Mouse (Mus musculus) retina, postnatal 7 days (tissue): ENCODE measurements around the gene Foxd2.
A peak's percentile ranks its signal among the peaks of the same experiment; 100 is the strongest.

ENCODE experiments used
- DNase-seq: peaks from one replicate; pipeline ENCODE4 v3.0.0-alpha.2; 2012; ENCODE audit warnings: low read depth, low spot score

Gene Foxd2

DNA sequence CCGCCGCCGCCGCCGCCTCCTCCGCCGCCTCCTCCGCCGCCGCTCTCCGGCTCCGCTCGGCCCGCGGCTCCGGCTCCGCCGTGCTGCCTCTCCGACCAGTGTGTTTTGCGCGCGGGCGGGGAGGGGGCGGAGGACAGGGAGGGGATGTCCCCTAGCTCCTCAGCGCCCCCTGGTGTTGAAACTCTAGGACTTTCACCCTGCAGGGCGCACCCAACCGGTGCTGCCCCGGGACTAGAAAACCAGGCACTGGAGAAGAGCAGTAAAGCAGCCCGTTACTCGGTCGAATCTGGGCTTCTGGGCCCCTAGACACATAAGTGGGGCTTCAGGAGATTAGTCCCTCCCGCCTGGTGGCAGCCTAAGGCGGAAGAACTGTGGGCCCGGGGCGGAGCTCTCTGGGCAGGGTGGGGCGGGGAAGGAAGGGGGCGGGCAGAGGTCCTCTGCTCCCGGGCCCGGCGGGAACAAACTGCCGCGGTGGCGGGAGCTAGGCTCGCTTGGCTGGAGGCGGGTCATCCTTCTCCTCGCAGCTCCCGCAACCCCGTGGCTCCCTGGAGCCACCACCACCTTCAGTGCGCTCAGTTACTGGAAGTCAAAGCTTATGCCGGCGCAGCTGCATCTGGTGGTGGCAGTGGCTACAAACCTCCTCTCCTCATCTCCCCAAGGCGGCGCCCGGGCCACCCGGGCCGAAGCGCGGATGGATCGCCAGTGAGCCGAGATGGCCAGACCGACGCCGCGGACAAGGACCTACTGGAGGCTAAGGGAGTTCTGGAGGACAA lies at the start of gene Foxd2:
Foxd2 (minus strand) TSS at position 45 of the 773 bp plus-strand sequence.
- DNase-seq = peak; percentile 86

- no peak for DNase-seq
Measured at GRCm38 (mm10) chr4:114958231-114958630, 49.6 kb upstream of the Foxd2 start.

- DNase-seq = no peak
Measured at GRCm38 (mm10) chr4:114957403-114957802, 48.7 kb upstream of the Foxd2 start.

DNA sequence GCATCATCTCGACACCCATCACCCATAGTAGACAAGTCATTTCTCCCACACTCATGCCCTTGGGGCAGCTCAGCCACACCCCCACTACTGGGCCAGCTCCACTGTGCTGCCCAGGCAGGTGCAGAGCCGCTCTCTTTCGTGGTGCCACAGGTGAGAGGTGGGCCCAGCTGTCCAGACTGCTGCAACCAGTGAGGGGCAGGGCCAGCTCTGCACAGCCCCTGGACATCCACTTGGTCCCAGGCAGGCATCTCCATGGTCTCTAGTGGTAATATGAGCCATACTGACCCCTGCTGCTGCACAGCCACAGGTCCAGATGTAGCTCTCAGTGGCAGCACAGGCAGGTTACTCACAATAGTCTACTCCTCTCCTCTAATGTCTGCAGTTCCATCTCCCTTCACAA lies 44.5 kb upstream of the Foxd2 start:
- no peak for DNase-seq

DNA sequence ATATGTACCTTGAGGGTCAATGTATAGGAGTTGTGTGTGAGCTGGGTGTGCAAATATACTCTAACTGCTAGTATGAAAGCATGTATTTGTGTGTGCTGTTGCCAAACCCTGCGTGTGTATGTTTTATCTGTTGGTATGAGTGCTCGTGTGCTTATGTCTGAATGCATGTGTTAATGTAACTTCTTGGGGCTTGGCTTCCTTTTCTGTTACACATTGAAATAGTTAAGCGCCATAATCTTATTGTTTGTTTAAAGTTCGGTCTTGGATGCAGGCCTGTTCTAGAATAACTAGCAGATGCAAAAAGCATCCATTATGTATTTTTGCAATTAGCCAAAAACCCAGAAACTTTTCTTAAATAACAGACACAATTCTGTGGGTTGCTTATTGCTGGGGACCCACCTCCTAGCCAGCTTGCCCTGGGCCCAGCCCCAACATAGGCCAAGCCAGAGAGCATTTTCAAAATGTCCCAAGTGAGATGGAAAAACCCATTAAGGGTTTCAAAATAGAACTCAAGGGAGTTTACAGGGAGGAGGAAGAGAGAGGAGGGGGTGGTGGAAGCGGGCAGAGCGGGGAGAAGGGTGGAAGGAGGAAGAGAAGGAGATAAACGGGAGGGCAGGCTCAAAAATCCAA lies 39.3 kb upstream of the Foxd2 start:
- DNase-seq = no peak

GRCm38 (mm10) chr4:114947395-114947794 lies 38.7 kb upstream of the Foxd2 start:
- DNase-seq = peak; percentile 51

DNA sequence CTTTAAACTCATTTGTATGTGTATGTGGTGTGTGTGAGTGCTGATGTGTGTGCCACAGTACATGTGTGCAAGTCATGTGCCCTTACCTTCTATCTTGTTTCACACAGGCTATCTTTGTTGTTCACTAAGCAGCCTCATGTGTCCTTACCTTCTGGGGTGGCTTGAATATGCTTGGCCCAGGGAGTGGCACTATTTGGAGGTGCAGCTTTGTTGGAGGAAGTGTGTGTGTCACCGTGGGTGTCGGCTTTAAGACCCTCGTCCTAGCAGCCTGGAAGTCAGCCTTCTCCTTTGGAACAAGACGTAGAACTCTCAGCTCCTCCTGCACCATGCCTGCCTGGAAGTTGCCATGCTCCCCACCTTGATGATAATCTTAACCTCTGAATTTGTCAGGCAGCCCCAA lies 37.7 kb upstream of the Foxd2 start:
- no peak for DNase-seq

GRCm38 (mm10) chr4:114945021-114945420 lies 36.3 kb upstream of the Foxd2 start:
- DNase-seq = no peak

DNA sequence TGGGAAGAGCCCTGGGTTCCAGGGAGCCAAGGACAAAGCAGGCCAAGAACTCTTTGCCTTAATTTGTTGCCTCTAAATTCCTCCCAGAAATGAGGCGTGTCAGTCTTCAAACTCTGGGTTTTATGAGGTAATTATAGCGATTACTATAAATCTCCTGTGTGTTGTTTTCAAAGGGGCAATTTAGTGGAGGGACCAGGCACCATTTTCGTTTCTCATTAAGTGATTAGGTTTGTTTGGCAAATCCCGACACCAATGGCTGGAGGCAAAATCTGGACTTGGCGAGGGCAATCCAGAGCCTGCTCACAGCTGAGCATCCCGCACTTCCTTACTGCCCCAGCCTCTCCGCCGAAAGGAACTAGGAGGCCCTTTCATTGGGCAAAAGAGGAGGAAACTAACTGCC lies 33.9 kb upstream of the Foxd2 start:
- DNase-seq = no peak

DNA sequence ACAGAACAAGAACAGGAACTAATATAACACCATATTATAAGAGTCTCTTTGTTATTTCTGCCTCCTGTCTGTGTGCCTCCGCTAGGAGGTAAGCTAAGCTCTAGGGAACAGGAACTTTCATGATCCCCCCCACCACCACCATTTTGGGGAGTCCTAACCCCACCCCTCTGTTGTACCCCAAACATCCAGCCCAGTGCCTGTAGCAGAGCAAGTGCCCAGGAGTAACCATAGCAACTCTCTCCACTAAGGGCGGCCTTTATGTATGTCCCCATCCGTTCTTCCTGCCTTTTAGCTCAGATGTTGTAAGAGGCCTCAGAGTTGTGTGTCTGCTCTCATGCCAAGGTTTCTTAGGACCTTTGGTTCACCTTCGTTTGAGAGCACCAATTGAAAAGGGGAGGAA lies 33.4 kb upstream of the Foxd2 start:
- no peak for DNase-seq

DNA sequence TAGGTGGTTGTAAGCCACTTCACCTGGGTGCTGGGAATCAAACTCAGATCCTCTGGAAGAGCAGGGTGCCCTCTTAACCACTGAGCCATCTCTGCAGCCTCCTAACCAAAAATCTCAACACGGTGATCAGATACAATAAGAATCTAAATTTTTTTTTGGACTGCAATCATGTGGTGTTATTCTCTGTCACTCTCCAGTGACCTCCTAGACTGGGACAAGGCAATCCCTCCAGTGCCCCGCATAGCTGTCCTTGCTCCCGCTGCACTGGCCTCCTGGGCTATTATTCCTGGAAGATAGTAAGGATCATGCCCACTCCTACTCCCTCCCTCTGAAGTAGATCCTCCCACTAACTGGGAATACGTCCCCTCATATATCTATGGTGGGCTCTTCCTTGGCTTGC lies 32.6 kb upstream of the Foxd2 start:
- no peak for DNase-seq

- DNase-seq = no peak
Measured at GRCm38 (mm10) chr4:114938248-114938647, 29.6 kb upstream of the Foxd2 start.

- DNase-seq = no peak
Measured at GRCm38 (mm10) chr4:114937459-114938047, 28.9 kb upstream of the Foxd2 start.

DNA sequence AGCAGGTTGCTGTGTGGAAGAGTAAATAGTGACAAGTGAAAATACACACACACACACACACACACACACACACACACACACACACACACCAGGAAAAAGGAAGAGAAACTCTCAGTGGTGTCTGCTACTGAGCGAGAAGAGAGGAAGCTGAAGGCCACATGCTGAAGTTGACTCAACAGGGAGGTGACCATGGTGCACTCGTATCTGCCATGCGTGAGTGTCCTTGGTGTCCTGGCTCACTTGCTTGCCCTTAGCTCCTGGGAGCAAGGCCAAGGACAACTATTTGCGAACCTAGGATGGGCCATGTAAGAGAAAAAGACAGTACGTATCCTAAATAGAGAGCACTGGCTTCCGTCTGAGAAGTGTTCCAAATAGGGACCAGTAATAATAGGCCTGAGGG lies 25.5 kb upstream of the Foxd2 start:
- no peak for DNase-seq

DNA sequence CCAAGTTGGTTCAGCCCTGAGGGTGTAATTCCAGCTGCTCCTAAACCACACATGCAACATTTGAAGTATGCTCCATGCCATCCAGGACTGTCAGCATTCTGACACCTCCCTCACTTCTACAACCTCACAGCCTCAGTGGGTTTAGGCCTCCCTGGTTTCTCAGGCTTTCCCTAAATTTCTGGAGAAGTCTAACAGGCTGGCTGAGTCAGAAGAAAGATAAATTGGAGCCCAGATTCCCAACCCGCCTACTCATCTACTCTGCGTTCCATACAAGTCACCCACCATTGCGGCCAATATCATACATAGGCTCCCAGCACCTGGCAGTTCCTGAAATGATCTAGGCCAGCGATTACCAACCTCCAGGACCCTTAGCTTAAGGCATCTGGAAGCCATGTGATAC lies 24.1 kb upstream of the Foxd2 start:
- no peak for DNase-seq

DNA sequence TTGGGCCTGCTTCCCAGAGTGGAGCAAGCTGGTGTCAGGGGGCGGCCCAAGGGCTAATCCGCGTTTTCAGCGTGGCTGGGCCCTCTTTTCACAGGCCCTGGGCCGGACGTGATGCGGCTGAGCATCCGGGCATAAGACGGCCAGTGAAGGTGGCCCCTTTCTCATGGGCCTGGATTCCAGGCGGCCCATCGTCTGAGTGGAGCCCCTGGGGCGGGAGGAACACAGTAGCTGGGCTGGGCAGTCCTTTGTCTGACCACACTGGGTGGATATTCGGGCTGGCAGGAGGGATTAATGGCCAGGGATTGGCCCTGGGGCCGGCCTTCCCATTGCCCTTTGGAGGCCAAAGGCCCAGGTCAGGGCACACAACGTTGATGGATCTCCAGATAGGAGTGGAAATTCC lies 20.5 kb upstream of the Foxd2 start:
- DNase-seq = no peak

- DNase-seq = no peak
Measured at GRCm38 (mm10) chr4:114925917-114926312, 17.2 kb upstream of the Foxd2 start, which contains the start of gene Foxe3. Gene Foxe3, minus strand, starts transcription at chr4:114926013.

- DNase-seq = no peak
Measured at GRCm38 (mm10) chr4:114924971-114925916, 16.6 kb upstream of the Foxd2 start.

GRCm38 (mm10) chr4:114917091-114917490 lies 8.4 kb upstream of the Foxd2 start:
- DNase-seq = no peak

DNA sequence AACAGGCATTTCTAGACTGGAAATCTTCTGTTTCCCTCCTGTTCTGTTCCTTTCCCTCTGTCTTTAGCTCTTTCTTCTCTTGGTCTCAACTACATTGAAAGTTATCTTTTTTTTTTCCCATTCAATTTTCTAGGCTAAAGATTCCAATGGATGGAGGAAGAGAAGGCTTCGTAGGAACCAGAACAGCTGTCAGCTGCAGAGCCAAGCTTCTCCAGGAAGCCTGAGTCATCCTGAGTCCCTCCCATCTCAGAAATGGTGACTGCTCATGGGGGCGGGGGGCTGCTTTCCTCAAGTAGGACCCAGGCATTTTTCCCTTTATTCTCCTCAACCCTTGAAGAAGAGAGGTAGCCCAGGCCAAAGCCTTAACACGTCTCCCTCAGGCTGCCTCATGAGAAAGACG lies 7.4 kb upstream of the Foxd2 start:
- DNase-seq = no peak

- DNase-seq = peak; percentile 56
Measured at GRCm38 (mm10) chr4:114913594-114913962, 4.9 kb upstream of the Foxd2 start.
